Mouse (Mus musculus) embryonic facial prominence, embryonic 13.5 days (tissue): Measurements from ENCODE around the gene Ston2. TPM values are rescaled to one million over a fixed set of nuclear protein-coding genes. Genes with fewer than 3 reads are reported as not detected.

Experiments
- ATAC-seq: fragments of 200-750 bp; cut with Nextera tagmentation; 2 replicates; pipeline ENCODE4 v1.8.0; 2017; ENCODE audit warnings: low read depth; ENCODE audit not compliant: insufficient number of reproducible peaks, insufficient read depth, low FRiP score, low TSS enrichment
- H3K27ac ChIP-seq: fragments of 300-500 bp; sonication (generic); 2 replicates; pipeline ENCODE4 v1.5.1; 2015; ENCODE audit warnings: moderate library complexity, mild to moderate bottlenecking, inconsistent platforms
- H3K27me3 ChIP-seq: fragments of 300-500 bp; sonication (generic); 2 replicates; pipeline ENCODE4 v1.6.1; 2015; ENCODE audit warnings: mild to moderate bottlenecking, inconsistent platforms
- H3K36me3 ChIP-seq: fragments of 300-500 bp; sonication (generic); 2 replicates; pipeline ENCODE4 v1.6.1; 2015; ENCODE audit warnings: mild to moderate bottlenecking, inconsistent platforms
- H3K4me1 ChIP-seq: fragments of 300-500 bp; sonication (generic); 2 replicates; pipeline ENCODE4 v1.6.1; 2015; ENCODE audit warnings: inconsistent platforms
- H3K4me2 ChIP-seq: fragments of 300-500 bp; sonication (generic); 2 replicates; pipeline ENCODE4 v1.6.1; 2015; ENCODE audit warnings: moderate library complexity, mild to moderate bottlenecking, inconsistent platforms
- H3K4me3 ChIP-seq: fragments of 300-500 bp; sonication (generic); 2 replicates; pipeline ENCODE4 v1.5.1; 2015; ENCODE audit warnings: mild to moderate bottlenecking, inconsistent platforms
- H3K9ac ChIP-seq: fragments of 300-500 bp; sonication (generic); 2 replicates; pipeline ENCODE4 v1.6.1; 2015; ENCODE audit warnings: mild to moderate bottlenecking, inconsistent platforms
- H3K9me3 ChIP-seq: fragments of 300-500 bp; sonication (generic); 2 replicates; pipeline ENCODE4 v1.6.1; 2016; ENCODE audit warnings: inconsistent platforms
- WGBS: fragments of 180-500 bp; shearing (Covaris S2); methylation state at CpG from one replicate; pipeline ENCODE4 v1.1.7; 2015; ENCODE audit warnings: mixed read lengths; 5-methylcytosine and 5-hydroxymethylcytosine counted together
- polyA plus RNA-seq: library from polyadenylated mRNA; unstranded; fragments of >200 nt; fragmentation: Nextera tagmentation; extraction: Ambion mirVana; gene quantifications from 2 replicates; pipeline ENCODE4 v1.2.1, GENCODE M21; 2015

Gene Ston2
- polyA plus RNA-seq, 1 experiment from 2014 or later: 7.5 TPM

- H3K4me1 ChIP-seq: peaks cover 3% of the 10 kb centered on the region; the same call in 1 of the 2 replicates
- ATAC-seq: no peak
- no peak overlapping the region for H3K9ac ChIP-seq
- H3K36me3 ChIP-seq: no peaks in the 10 kb centered on the region
- peaks cover 2% of the 10 kb centered on the region; the same call in 1 of the 2 replicates for H3K9me3 ChIP-seq
- H3K27ac ChIP-seq: no peak overlapping the region
- no peak overlapping the region for H3K4me2 ChIP-seq
- no peak overlapping the region for H3K4me3 ChIP-seq
- H3K27me3 ChIP-seq: no peaks in the 10 kb centered on the region
- 84% methylated on average over 6 of the region's 6 CpGs for WGBS
These were observed 115.0 kb downstream of the Ston2 start for GRCm38 (mm10) chr12:91673141-91673540.

DNA sequence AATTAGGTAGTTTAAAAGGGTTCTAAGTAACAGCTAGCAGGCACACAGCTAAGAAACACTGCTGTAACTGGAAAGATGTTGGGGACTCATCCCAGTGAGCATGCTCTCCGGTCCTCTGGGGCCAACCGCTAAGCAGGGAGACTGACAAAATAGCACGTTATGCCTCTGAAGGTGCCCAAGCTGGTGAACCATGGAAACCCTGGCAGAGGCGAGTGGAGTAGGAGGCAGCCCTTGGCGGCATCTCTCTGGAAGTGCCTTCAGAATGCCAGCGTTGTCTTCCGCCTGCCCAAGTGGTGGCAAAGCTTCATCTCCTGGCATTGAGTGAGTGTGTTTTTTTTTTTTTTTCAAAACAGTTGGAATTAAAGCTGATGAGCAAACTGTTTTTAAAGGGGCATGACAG is 115.7 kb downstream of the Ston2 start:
- H3K4me2 ChIP-seq: no peak overlapping the region
- H3K4me1 ChIP-seq: peaks cover 3% of the 10 kb centered on the region; the same call in 1 of the 2 replicates
- ATAC-seq: no peak
- H3K9ac ChIP-seq: no peak overlapping the region
- H3K36me3 ChIP-seq: no peaks in the 10 kb centered on the region
- 90% methylated on average over 7 of the region's 7 CpGs for WGBS
- H3K9me3 ChIP-seq: no peaks in the 10 kb centered on the region
- H3K4me3 ChIP-seq: no peak overlapping the region
- H3K27ac ChIP-seq: no peak overlapping the region
- no peaks in the 10 kb centered on the region for H3K27me3 ChIP-seq

DNA sequence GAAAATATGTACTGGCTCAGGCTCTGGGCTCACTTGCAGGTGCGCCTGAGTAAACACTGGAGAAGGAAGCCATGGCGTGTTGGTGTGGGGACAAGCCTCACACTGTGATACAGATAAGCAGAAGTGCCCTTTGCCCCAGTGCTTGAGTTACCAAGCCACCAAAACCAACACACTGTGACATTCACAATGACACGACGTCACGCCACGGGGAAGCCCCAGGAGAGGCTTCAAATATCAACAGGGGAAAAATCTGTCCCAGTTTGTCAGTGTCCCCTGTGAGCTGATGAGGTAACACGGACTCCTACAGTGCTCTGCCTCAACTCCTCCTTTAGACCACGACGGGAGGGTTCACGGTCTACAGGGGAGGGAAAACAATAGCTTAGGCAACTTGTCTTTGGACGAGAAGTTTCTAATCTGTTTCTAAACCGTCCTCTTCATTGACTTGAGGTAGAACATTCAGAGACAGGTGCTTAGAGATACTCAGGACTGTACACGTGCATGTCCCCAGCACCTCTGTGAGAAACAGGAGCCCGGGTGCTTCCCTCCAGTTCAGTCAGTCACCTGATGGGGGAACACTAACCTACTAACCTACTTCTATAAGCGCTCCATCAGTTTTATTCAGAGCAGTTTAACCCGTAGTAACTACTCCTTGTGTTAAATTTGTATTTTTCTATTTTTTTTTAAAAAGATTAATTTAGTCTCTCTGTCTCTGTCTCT is 119.5 kb downstream of the Ston2 start:
- Histone ChIP-seq H3K9me3 (no peaks in the 10 kb centered on the region), H3K36me3 (no peaks in the 10 kb centered on the region), H3K27me3 (no peaks in the 10 kb centered on the region), H3K27ac (no peak overlapping the region), H3K9ac (no peak overlapping the region), H3K4me3 (no peak overlapping the region), H3K4me2 (no peak overlapping the region), H3K4me1 (no peaks in the 10 kb centered on the region; the same call in 1 of the 2 replicates)
- 73% methylated on average over 16 of the region's 16 CpGs for WGBS
- ATAC-seq: no peak

- H3K9me3 ChIP-seq: no peaks in the 10 kb centered on the region
- H3K9ac ChIP-seq: no peak overlapping the region
- ATAC-seq: no peak
- H3K4me1 ChIP-seq: no peaks in the 10 kb centered on the region; the same call in 1 of the 2 replicates
- no peak overlapping the region for H3K4me2 ChIP-seq
- H3K36me3 ChIP-seq: no peaks in the 10 kb centered on the region
- H3K4me3 ChIP-seq: no peak overlapping the region
- WGBS: 67% methylated on average over 7 of the region's 7 CpGs
- H3K27me3 ChIP-seq: no peaks in the 10 kb centered on the region
- no peak overlapping the region for H3K27ac ChIP-seq
These were observed 120.4 kb downstream of the Ston2 start for GRCm38 (mm10) chr12:91667741-91668140.

- H3K4me2 ChIP-seq: no peak overlapping the region
These were observed 121.6 kb downstream of the Ston2 start for GRCm38 (mm10) chr12:91666607-91667006.

GRCm38 (mm10) chr12:91665431-91665830 is 122.8 kb downstream of the Ston2 start:
- Histone ChIP-seq H3K36me3 (no peaks in the 10 kb centered on the region), H3K4me1 (no peaks in the 10 kb centered on the region; the same call in 1 of the 2 replicates), H3K9ac (no peak overlapping the region), H3K9me3 (no peaks in the 10 kb centered on the region), H3K4me2 (no peak overlapping the region), H3K27ac (no peak overlapping the region), H3K27me3 (no peaks in the 10 kb centered on the region), H3K4me3 (no peak overlapping the region)
- 87% methylated on average over 5 of the region's 5 CpGs for WGBS
- ATAC-seq: no peak

More at GRCm38 (mm10) chr12:91666607-91667006, 121.6 kb downstream of the Ston2 start:
- ATAC-seq: no peak
- no peaks in the 10 kb centered on the region for H3K36me3 ChIP-seq
- no peaks in the 10 kb centered on the region for H3K27me3 ChIP-seq
- H3K27ac ChIP-seq: no peak overlapping the region
- H3K9me3 ChIP-seq: no peaks in the 10 kb centered on the region
- no peak overlapping the region for H3K9ac ChIP-seq
- no peaks in the 10 kb centered on the region; the same call in 1 of the 2 replicates for H3K4me1 ChIP-seq
- H3K4me3 ChIP-seq: no peak overlapping the region
- 84% methylated on average over 3 of the region's 3 CpGs for WGBS

- H3K27ac ChIP-seq: no peak overlapping the region
- 74% methylated on average over 6 of the region's 6 CpGs for WGBS
- no peak overlapping the region for H3K9ac ChIP-seq
- H3K9me3 ChIP-seq: no peaks in the 10 kb centered on the region
- ATAC-seq: no peak
- no peaks in the 10 kb centered on the region for H3K36me3 ChIP-seq
- no peaks in the 10 kb centered on the region for H3K27me3 ChIP-seq
- no peak overlapping the region for H3K4me3 ChIP-seq
- no peak overlapping the region for H3K4me2 ChIP-seq
- H3K4me1 ChIP-seq: no peaks in the 10 kb centered on the region
These were observed 124.9 kb downstream of the Ston2 start for GRCm38 (mm10) chr12:91663260-91663659.

- H3K27ac ChIP-seq: no peak overlapping the region
- no peaks in the 10 kb centered on the region for H3K4me1 ChIP-seq
- H3K36me3 ChIP-seq: no peaks in the 10 kb centered on the region
- WGBS: 42% methylated on average over 4 of the region's 4 CpGs
- no peak overlapping the region for H3K9ac ChIP-seq
- H3K27me3 ChIP-seq: no peaks in the 10 kb centered on the region
- H3K9me3 ChIP-seq: no peaks in the 10 kb centered on the region
- no peak overlapping the region for H3K4me3 ChIP-seq
- no peak for ATAC-seq
- H3K4me2 ChIP-seq: no peak overlapping the region
These were observed 125.3 kb downstream of the Ston2 start for GRCm38 (mm10) chr12:91662844-91663243.

- no peak overlapping the region for H3K9ac ChIP-seq
- H3K27me3 ChIP-seq: no peaks in the 10 kb centered on the region
- no peaks in the 10 kb centered on the region for H3K36me3 ChIP-seq
- H3K27ac ChIP-seq: no peak overlapping the region
- WGBS: 90% methylated on average over 12 of the region's 12 CpGs
- H3K9me3 ChIP-seq: no peaks in the 10 kb centered on the region
- no peak overlapping the region for H3K4me3 ChIP-seq
- H3K4me2 ChIP-seq: no peak overlapping the region
- ATAC-seq: no peak
- no peaks in the 10 kb centered on the region for H3K4me1 ChIP-seq
These were observed 127.4 kb downstream of the Ston2 start for GRCm38 (mm10) chr12:91660640-91661417.

DNA sequence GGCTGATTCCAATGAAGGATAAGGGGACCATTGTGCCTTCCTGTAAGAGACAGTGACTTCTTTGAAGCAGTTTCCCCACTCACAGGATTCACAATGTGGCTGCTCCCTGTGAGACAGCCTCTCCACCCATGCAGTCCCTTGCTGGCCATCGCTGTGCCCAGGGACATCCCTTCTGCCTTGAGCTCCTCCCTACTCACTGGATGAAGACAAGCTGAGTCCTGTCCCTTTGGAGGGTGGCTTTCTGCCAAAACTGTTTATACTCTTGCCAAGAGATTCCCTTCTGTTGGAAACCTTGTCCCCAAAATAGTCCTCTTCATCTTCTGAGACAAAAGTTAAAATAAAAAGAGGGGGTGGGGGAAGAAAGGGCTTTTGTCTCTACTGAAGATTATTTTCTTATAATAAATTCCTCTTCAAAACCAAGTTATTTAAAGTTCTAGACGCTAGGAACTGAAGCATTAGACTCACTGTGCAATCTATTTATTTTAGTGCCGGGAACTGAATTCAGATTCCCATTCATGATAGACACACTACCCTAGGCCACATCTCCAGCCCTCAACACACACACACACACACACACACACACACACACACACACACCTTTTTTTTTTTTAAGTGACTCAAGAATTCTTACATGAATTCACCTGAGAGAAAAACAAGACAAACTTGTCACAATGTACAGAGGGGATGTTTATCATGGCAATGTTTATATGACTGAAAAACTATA is 133.6 kb downstream of the Ston2 start:
- H3K9me3 ChIP-seq: no peaks in the 10 kb centered on the region
- no peak for ATAC-seq
- H3K27me3 ChIP-seq: no peaks in the 10 kb centered on the region
- no peaks in the 10 kb centered on the region for H3K36me3 ChIP-seq
- no peak overlapping the region for H3K4me2 ChIP-seq
- H3K27ac ChIP-seq: no peak overlapping the region
- no peak overlapping the region for H3K9ac ChIP-seq
- H3K4me3 ChIP-seq: no peak overlapping the region
- H3K4me1 ChIP-seq: no peaks in the 10 kb centered on the region
- 66% methylated on average over 3 of the region's 3 CpGs for WGBS

- Histone ChIP-seq H3K27ac (no peak overlapping the region), H3K9me3 (peaks cover 5% of the 10 kb centered on the region; the same call in 1 of the 2 replicates), H3K4me2 (no peak overlapping the region), H3K27me3 (no peaks in the 10 kb centered on the region), H3K36me3 (peaks cover 16% of the 10 kb centered on the region), H3K4me3 (no peak overlapping the region), H3K9ac (no peak overlapping the region), H3K4me1 (no peaks in the 10 kb centered on the region)
- WGBS: 93% methylated on average over 17 of the region's 17 CpGs
- ATAC-seq: no peak
These were observed 139.8 kb downstream of the Ston2 start for GRCm38 (mm10) chr12:91648426-91648825.
